Mouse (Mus musculus) midbrain, embryonic 14.5 days (tissue): ENCODE data around the gene Synm. TPM values are rescaled to one million over a fixed set of nuclear protein-coding genes. Genes with fewer than 3 reads are reported as not detected.

Experiments
- ATAC-seq: fragments of 200-750 bp; cut with Nextera tagmentation; 2 replicates; pipeline ENCODE4 v1.8.0; 2017; ENCODE audit warnings: moderate number of reproducible peaks, moderate library complexity; ENCODE audit not compliant: low FRiP score, low TSS enrichment
- DNase-seq: peaks from one replicate; pipeline ENCODE4 v3.0.0-alpha.2; 2015
- H3K27ac ChIP-seq: fragments of 300-500 bp; sonication (generic); replicated peaks from 2 replicates; pipeline ENCODE4 v1.5.1; 2014; ENCODE audit warnings: mild to moderate bottlenecking, low read depth, low read length, moderate library complexity
- H3K27me3 ChIP-seq: fragments of 300-500 bp; sonication (generic); 2 replicates; pipeline ENCODE4 v1.6.1; 2014; ENCODE audit warnings: low read length, control low read depth, mixed read lengths; ENCODE audit not compliant: control insufficient read depth, insufficient read depth
- H3K36me3 ChIP-seq: fragments of 300-500 bp; sonication (generic); 2 replicates; pipeline ENCODE4 v1.6.1; 2014; ENCODE audit warnings: low read length, control low read depth; ENCODE audit not compliant: control insufficient read depth, insufficient read depth
- H3K4me1 ChIP-seq: fragments of 300-500 bp; sonication (generic); 2 replicates; pipeline ENCODE4 v1.6.1; 2014; ENCODE audit warnings: mild to moderate bottlenecking, antibody characterized with exemption, low read length, control low read depth; ENCODE audit not compliant: control insufficient read depth, insufficient read depth
- H3K4me2 ChIP-seq: fragments of 300-500 bp; sonication (generic); 2 replicates; pipeline ENCODE4 v1.6.1; 2014; ENCODE audit warnings: mild to moderate bottlenecking, low read length, moderate library complexity
- H3K4me3 ChIP-seq: fragments of 300-500 bp; sonication (generic); replicated peaks from 2 replicates; pipeline ENCODE4 v1.5.1; 2014; ENCODE audit warnings: low read depth, low read length
- H3K9ac ChIP-seq: fragments of 300-500 bp; sonication (generic); replicated peaks from 2 replicates; pipeline ENCODE4 v1.6.1; 2014; ENCODE audit warnings: mild to moderate bottlenecking, low read length, moderate library complexity
- H3K9me3 ChIP-seq: fragments of 300-500 bp; sonication (generic); 2 replicates; pipeline ENCODE4 v1.6.1; 2016; ENCODE audit warnings: low read length, control low read depth, mixed read lengths; ENCODE audit not compliant: control insufficient read depth
- WGBS: fragments of 180-500 bp; shearing (Covaris S2); extraction: QIAGEN DNeasy Blood & Tissue Kit; methylation state at CpG from one replicate; pipeline ENCODE4 v1.1.7; 2014; 5-methylcytosine and 5-hydroxymethylcytosine counted together
- polyA plus RNA-seq: library from polyadenylated mRNA; unstranded; fragments of >200 nt; fragmentation: Nextera tagmentation; extraction: Ambion mirVana; gene quantifications from 2 replicates; pipeline ENCODE4 v1.2.1, GENCODE M21; 2014

Synm gene
- polyA plus RNA-seq, 1 experiment from 2014 or later, result 2.4 TPM

- no peaks in the 10 kb centered on the region for H3K9me3 ChIP-seq
- no peak for DNase-seq
- whole genome bisulfite sequencing, result 93% methylated on average over 5 of the region's 5 CpGs
- H3K36me3 ChIP-seq, result no peaks in the 10 kb centered on the region
- H3K4me3 ChIP-seq, result no peak overlapping the region
- no peak overlapping the region for H3K9ac ChIP-seq
- no peaks in the 10 kb centered on the region for H3K4me1 ChIP-seq
- H3K27ac ChIP-seq, result no peak overlapping the region
- no peak overlapping the region for H3K4me2 ChIP-seq
- H3K27me3 ChIP-seq, result no peaks in the 10 kb centered on the region
- ATAC-seq, result no peak
These were observed 18.7 kb downstream of the Synm start for GRCm38 (mm10) chr7:67740796-67741195.

GRCm38 (mm10) chr7:67740382-67740781 lies 19.2 kb downstream of the Synm start:
- Histone ChIP-seq H3K4me3 (no peak overlapping the region), H3K4me2 (no peak overlapping the region), H3K36me3 (no peaks in the 10 kb centered on the region), H3K27ac (no peak overlapping the region), H3K4me1 (no peaks in the 10 kb centered on the region), H3K9me3 (no peaks in the 10 kb centered on the region), H3K27me3 (no peaks in the 10 kb centered on the region), H3K9ac (no peak overlapping the region)
- WGBS, result 88% methylated on average over 4 of the region's 4 CpGs
- DNase-seq (no peak), ATAC-seq (no peak)

- 67% methylated on average over 4 of the region's 4 CpGs for WGBS
- no peak for DNase-seq
- no peak overlapping the region for H3K4me2 ChIP-seq
These were observed 27.3 kb downstream of the Synm start for GRCm38 (mm10) chr7:67732276-67732675.

DNA sequence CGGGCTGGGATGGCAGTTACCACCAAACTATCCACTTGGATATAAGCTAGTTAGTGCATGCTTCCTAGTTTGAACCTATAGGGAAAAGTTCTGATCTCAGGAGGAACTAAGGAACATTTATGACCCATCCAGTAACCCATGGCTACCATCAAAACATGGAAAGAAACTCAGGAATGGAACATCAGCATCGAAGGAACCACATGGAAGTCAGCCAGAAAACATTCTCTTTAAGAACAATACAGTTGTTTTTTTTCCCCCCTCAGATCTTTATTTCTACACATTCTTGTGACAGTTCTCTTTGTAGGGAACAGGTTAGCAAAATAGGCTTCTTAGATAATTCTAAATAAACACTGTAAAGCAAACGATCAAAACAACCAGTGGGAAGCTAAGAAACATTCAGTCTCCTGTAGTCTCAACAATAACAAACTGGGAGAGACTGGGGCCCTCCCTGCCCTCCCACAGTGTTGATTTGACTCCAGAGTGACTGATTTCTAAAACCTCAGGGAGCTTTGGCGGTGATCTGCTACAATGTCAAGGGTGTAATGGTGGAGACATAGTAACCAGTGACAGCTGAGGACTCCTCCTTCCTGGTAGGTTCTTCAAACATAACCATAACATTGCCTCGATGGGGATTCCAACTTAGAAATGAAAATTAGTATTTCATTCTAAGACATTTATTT lies 29.0 kb downstream of the Synm start:
- Histone ChIP-seq H3K27ac (no peak overlapping the region), H3K9me3 (no peaks in the 10 kb centered on the region), H3K27me3 (no peaks in the 10 kb centered on the region), H3K9ac (no peak overlapping the region), H3K36me3 (no peaks in the 10 kb centered on the region), H3K4me1 (no peaks in the 10 kb centered on the region), H3K4me3 (no peak overlapping the region), H3K4me2 (no peak overlapping the region)
- 78% methylated on average over 5 of the region's 5 CpGs for WGBS
- ATAC-seq (no peak), DNase-seq (peak; percentile 37)

More at GRCm38 (mm10) chr7:67732276-67732675, 27.3 kb downstream of the Synm start:
- Histone ChIP-seq H3K27me3 (no peaks in the 10 kb centered on the region), H3K4me1 (no peaks in the 10 kb centered on the region), H3K36me3 (no peaks in the 10 kb centered on the region), H3K9ac (no peak overlapping the region), H3K9me3 (no peaks in the 10 kb centered on the region), H3K4me3 (no peak overlapping the region), H3K27ac (no peak overlapping the region)
- ATAC-seq, result no peak

- Histone ChIP-seq H3K4me3 (no peak overlapping the region), H3K4me2 (no peak overlapping the region), H3K27ac (no peak overlapping the region), H3K36me3 (no peaks in the 10 kb centered on the region), H3K27me3 (no peaks in the 10 kb centered on the region), H3K4me1 (no peaks in the 10 kb centered on the region), H3K9me3 (no peaks in the 10 kb centered on the region), H3K9ac (no peak overlapping the region)
- DNase-seq (no peak), ATAC-seq (no peak)
- over 99% methylated on average over 4 of the region's 4 CpGs for WGBS
These were observed 30.7 kb downstream of the Synm start for GRCm38 (mm10) chr7:67728809-67729208.

GRCm38 (mm10) chr7:67728203-67728602 lies 31.3 kb downstream of the Synm start:
- DNase-seq (no peak), ATAC-seq (no peak)
- H3K27me3 ChIP-seq, result no peaks in the 10 kb centered on the region
- H3K36me3 ChIP-seq, result no peaks in the 10 kb centered on the region
- no peak overlapping the region for H3K4me2 ChIP-seq
- no peak overlapping the region for H3K9ac ChIP-seq
- H3K4me1 ChIP-seq, result no peaks in the 10 kb centered on the region
- no peak overlapping the region for H3K27ac ChIP-seq
- 94% methylated on average over 4 of the region's 4 CpGs for WGBS
- H3K4me3 ChIP-seq, result no peak overlapping the region
- H3K9me3 ChIP-seq, result no peaks in the 10 kb centered on the region

DNA sequence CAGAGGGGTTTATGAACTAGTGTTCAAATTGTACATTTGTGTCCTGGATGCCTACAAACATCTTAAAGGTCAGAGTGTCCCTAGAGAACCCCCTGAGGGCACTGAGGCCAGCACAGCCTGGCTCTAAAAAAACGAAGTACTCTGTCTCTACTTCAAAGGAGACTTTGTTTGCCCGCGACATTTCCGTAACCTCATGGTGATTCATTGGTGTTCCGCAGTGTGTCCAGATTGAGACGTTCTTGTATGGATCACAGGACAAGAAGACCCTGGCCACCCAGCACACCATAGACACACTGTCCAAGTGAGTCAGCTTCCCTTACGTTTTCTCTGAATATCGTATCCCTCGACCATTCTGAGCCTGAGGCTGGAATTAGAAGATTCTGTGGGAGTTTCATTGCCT lies 34.5 kb downstream of the Synm start:
- H3K36me3 ChIP-seq, result no peaks in the 10 kb centered on the region
- no peak for ATAC-seq
- no peak for DNase-seq
- WGBS, result 62% methylated on average over 9 of the region's 9 CpGs
- H3K4me1 ChIP-seq, result no peaks in the 10 kb centered on the region
- H3K9ac ChIP-seq, result no peak overlapping the region
- H3K27ac ChIP-seq, result no peak overlapping the region
- H3K27me3 ChIP-seq, result no peaks in the 10 kb centered on the region
- no peak overlapping the region for H3K4me2 ChIP-seq
- no peak overlapping the region for H3K4me3 ChIP-seq
- no peaks in the 10 kb centered on the region for H3K9me3 ChIP-seq

DNA sequence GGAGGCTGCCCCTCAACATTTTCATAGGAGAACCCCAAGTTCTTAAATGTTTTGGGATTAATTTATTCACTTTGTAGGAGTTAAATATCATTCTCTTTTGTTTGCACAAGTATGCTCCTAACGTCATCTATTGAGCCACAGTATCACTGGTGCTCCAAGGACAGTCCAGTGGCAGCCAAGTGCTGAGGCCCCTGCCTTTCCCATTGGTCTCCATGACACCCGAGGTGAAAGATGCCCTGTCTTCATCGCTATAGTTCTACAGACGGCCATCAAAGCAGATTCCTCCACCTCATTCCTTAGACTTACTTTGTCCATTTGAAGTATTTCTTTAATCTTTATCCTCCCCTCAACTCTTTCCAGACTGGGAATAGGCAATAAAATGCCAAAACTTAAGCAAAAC lies 35.0 kb downstream of the Synm start:
- Histone ChIP-seq H3K36me3 (no peaks in the 10 kb centered on the region), H3K9ac (no peak overlapping the region), H3K4me3 (no peak overlapping the region), H3K27me3 (no peaks in the 10 kb centered on the region), H3K27ac (no peak overlapping the region), H3K4me1 (no peaks in the 10 kb centered on the region), H3K4me2 (no peak overlapping the region), H3K9me3 (no peaks in the 10 kb centered on the region)
- no peak for ATAC-seq
- WGBS, result 81% methylated on average over 4 of the region's 4 CpGs
- DNase-seq, result no peak

DNA sequence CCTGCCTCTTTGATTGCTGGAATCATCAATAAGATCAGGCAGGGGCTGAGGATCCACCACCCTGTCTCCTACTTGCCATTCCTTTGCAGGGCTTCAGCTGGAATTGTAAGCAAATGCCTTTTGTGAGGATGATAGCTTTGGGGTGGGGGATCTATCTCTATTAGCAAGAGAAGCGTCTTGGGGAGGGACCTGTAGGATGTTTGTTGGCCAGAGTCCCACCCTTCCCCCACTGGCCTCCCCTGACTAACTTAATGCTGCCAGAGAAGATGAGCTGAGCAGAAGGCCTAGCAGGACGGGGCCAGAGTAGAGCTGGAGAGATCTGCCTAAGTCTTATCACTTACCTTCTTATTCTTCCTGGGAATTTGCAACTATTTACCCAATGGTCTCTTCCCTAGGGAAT lies 37.4 kb downstream of the Synm start:
- Histone ChIP-seq H3K4me1 (no peaks in the 10 kb centered on the region), H3K4me2 (no peak overlapping the region), H3K27ac (no peak overlapping the region), H3K27me3 (no peaks in the 10 kb centered on the region), H3K36me3 (no peaks in the 10 kb centered on the region), H3K9me3 (no peaks in the 10 kb centered on the region), H3K4me3 (no peak overlapping the region), H3K9ac (no peak overlapping the region)
- WGBS, result 33% methylated on average over 2 of the region's 2 CpGs
- ATAC-seq (no peak), DNase-seq (no peak)
